Mouse (Mus musculus): ENCODE measurements around the gene Tmem43.
"Not testable (repeated sequence)": the region's sequence is repeated elsewhere in the genome, so short reads cannot be mapped to it uniquely, and the experiment has no call there.

Tmem43 gene

GRCm38 (mm10) chr6:91472868-91473804 is at the start of gene Tmem43, which contains the start of gene Chchd4:
Gene Tmem43 (plus strand): TSS chr6:91473703.
Gene Chchd4 (minus strand): TSS chr6:91473546.
- ATAC-seq (ENCODE audit: insufficient number of reproducible peaks, low FRiP score, low TSS enrichment) = peak; percentile 92

- ATAC-seq (ENCODE audit: insufficient number of reproducible peaks, low FRiP score, low TSS enrichment) = no peak
Observed at GRCm38 (mm10) chr6:91424151-91424550, 49.4 kb upstream of the Tmem43 start.

GRCm38 (mm10) chr6:91440474-91441144 is 32.9 kb upstream of the Tmem43 start:
- ATAC-seq (ENCODE audit: insufficient number of reproducible peaks, low FRiP score, low TSS enrichment) = peak; percentile 93

GRCm38 (mm10) chr6:91441145-91441662 is 32.3 kb upstream of the Tmem43 start:
- ATAC-seq (ENCODE audit: insufficient number of reproducible peaks, low FRiP score, low TSS enrichment) = peak; percentile 17; the same call in 1 of the 2 replicates

- no peak for ATAC-seq (ENCODE audit: insufficient number of reproducible peaks, low FRiP score, low TSS enrichment)
Observed at GRCm38 (mm10) chr6:91445316-91445715, 28.2 kb upstream of the Tmem43 start.

GRCm38 (mm10) chr6:91449472-91450225 is 23.9 kb upstream of the Tmem43 start:
- ATAC-seq (ENCODE audit: insufficient number of reproducible peaks, low FRiP score, low TSS enrichment) = no peak

GRCm38 (mm10) chr6:91452056-91452455 is 21.4 kb upstream of the Tmem43 start:
- ATAC-seq (ENCODE audit: insufficient number of reproducible peaks, low FRiP score, low TSS enrichment) = no peak

- no peak for ATAC-seq (ENCODE audit: insufficient number of reproducible peaks, low FRiP score, low TSS enrichment)
Observed at GRCm38 (mm10) chr6:91454546-91454945, 19.0 kb upstream of the Tmem43 start.

- ATAC-seq (ENCODE audit: insufficient number of reproducible peaks, low FRiP score, low TSS enrichment) = no peak
Observed at GRCm38 (mm10) chr6:91459471-91459870, 14.0 kb upstream of the Tmem43 start.

GRCm38 (mm10) chr6:91465756-91466155 is 7.7 kb upstream of the Tmem43 start:
- no peak for ATAC-seq (ENCODE audit: insufficient number of reproducible peaks, low FRiP score, low TSS enrichment)

- ATAC-seq (ENCODE audit: insufficient number of reproducible peaks, low FRiP score, low TSS enrichment) = no peak
Observed at GRCm38 (mm10) chr6:91467106-91467505, 6.4 kb upstream of the Tmem43 start.

- ATAC-seq (ENCODE audit: insufficient number of reproducible peaks, low FRiP score, low TSS enrichment) = no peak
Observed at GRCm38 (mm10) chr6:91470712-91471111, 2.8 kb upstream of the Tmem43 start.

- not testable (repeated sequence) for ATAC-seq (ENCODE audit: insufficient number of reproducible peaks, low FRiP score, low TSS enrichment)
Observed at GRCm38 (mm10) chr6:91471427-91471826, 2.1 kb upstream of the Tmem43 start.

GRCm38 (mm10) chr6:91472319-91472718 is 1.2 kb upstream of the Tmem43 start:
- no peak for ATAC-seq (ENCODE audit: insufficient number of reproducible peaks, low FRiP score, low TSS enrichment)

- no peak for ATAC-seq (ENCODE audit: insufficient number of reproducible peaks, low FRiP score, low TSS enrichment)
Observed at GRCm38 (mm10) chr6:91473805-91474440, 420 bp downstream of the Tmem43 start.

GRCm38 (mm10) chr6:91474441-91475190 is 1.1 kb downstream of the Tmem43 start:
- ATAC-seq (ENCODE audit: insufficient number of reproducible peaks, low FRiP score, low TSS enrichment) = no peak

- no peak for ATAC-seq (ENCODE audit: insufficient number of reproducible peaks, low FRiP score, low TSS enrichment)
Observed at GRCm38 (mm10) chr6:91476541-91476940, 3.0 kb downstream of the Tmem43 start.

GRCm38 (mm10) chr6:91483371-91483770 is 9.9 kb downstream of the Tmem43 start:
- ATAC-seq (ENCODE audit: insufficient number of reproducible peaks, low FRiP score, low TSS enrichment) = no peak

GRCm38 (mm10) chr6:91486736-91487453 is 13.4 kb downstream of the Tmem43 start:
- ATAC-seq (ENCODE audit: insufficient number of reproducible peaks, low FRiP score, low TSS enrichment) = no peak
